Mouse (Mus musculus) C2C12 (cell line): ENCODE data around the gene Fyn.

Experiments used
- CEBPB ChIP-seq: IDR thresholded peaks from one replicate; pipeline ENCODE4 v1.6.1; 2011; ENCODE audit warnings: low read depth, mild to moderate bottlenecking, control low read depth, moderate library complexity
- CTCF ChIP-seq: IDR thresholded peaks from one replicate; pipeline ENCODE4 v1.5.1; 2011; ENCODE audit not compliant: control insufficient read depth, insufficient read depth, insufficient read length
- FOSL1 ChIP-seq: IDR thresholded peaks from one replicate; pipeline ENCODE4 v1.8.0; 2011; ENCODE audit warnings: mild to moderate bottlenecking, low read length; ENCODE audit not compliant: poor library complexity, insufficient read depth, severe bottlenecking
- MAX ChIP-seq: IDR thresholded peaks from one replicate; pipeline ENCODE4 v1.6.1; 2011; ENCODE audit warnings: mild to moderate bottlenecking, control low read depth
- MYOD1 ChIP-seq: IDR thresholded peaks from one replicate; pipeline ENCODE4 v1.6.1; 2011; ENCODE audit warnings: low read depth; ENCODE audit not compliant: control insufficient read depth, insufficient read length
- MYOG ChIP-seq: IDR thresholded peaks from one replicate; pipeline ENCODE4 v1.6.1; 2011; ENCODE audit not compliant: control insufficient read depth, insufficient read length; ENCODE audit errors: extremely low read depth
- USF1 ChIP-seq: IDR thresholded peaks from one replicate; pipeline ENCODE4 v1.6.1; 2011; ENCODE audit warnings: low read depth, mild to moderate bottlenecking, control low read depth, moderate library complexity

DNA sequence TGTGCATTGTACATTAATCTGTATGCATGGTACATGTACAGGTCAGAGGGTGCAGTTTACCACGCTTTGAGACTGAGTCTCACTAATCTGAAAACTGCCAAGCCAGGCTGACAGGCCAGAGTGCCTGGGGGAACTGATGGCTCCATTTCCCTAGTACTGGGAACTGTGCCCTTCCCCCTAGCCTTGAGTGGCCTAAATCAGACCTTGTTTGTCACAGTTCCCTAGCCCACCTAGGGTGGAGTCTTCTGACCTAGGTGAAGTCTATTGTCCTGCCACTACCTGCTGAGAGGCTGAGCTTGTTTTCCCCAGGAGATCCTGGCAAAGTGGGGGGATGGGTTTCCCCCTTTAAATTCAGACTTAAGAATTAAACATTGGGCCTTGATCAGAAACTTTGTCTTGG, 226.1 kb downstream of the Fyn start:
- TF ChIP-seq CTCF (no peak), CEBPB (no peak), USF1 (no peak), MYOG (no peak), MAX (no peak), FOSL1 (no peak), MYOD1 (no peak)
